Mouse (Mus musculus) induced T-regulatory cell, adult 2 months (primary cell): ENCODE measurements around the gene Obox1.
"Not testable (repeated sequence)": the region's sequence is repeated elsewhere in the genome, so short reads cannot be mapped to it uniquely, and the experiment has no call there.

Source experiments
- DNase-seq: peaks from one replicate; pipeline ENCODE4 v3.0.0-alpha.2; 2012; ENCODE audit warnings: low read depth

The Obox1 gene

DNA sequence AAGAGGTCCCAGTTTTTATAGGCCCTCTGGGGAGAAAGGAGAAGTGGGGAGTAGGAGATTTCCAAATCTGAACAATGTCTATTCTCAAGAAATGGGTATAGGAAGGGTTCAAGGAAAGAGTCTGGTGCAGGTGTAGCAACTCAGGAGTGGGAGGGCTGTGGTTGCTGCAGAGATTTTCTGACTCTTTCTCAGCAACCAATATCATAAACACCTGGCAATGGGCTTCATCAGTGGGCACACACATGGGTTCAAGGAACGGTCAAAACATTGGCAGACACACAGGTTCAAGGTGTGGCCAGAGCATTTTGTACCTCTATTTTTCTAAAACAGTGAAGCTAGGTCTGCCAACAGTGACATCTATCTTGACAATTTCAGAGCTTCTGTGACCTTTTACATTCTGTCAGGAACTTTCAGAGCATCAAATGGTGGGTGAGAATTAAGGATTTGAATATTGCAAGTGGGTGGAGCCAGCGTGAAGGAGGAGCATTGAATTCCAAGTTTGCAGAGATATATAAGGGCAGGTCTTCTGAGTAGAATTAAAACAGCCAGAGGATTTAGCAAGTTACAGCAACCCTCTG is at the start of gene Obox1, which contains the start of gene Obox2:
TSS of gene Obox1 (plus strand) at position 528 of the 578 bp plus-strand sequence.
TSS of gene Obox2 (plus strand) at position 301 of the 578 bp plus-strand sequence.
- not testable (repeated sequence) for DNase-seq

DNA sequence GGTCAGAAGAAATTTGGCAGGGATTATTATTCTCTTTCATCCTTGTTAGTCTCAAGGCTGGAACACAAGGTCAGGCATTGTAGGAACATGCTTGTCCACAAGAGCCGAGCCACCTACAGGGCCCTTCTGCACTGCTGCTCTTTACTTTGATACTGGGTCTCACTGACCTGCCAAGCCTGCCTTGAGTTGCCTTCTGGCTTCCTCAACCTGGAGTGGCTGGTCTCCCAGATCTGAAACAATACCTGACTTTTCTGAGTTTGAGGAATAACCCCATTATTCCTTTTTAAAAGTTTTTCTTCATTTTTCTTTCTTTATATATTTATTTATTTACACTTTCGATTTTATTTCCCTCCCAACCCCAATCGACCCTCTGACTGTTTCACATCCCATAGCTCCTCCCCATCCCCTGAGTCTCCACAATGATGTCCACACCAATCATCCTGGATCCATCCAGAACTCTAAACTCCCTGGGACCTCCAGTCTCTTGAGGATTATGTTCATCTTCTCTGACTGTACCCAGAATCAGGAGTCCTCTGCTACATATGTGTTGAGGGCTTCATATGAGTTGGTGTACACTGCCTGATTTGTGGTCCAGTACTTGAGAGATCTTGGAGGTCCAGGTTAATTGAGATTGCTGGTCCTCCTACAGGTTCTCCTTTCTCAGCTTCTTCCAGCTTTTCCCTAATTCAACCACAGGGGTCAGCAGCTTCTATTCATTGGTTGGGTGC is 10.6 kb downstream of the Obox1 start:
- not testable (repeated sequence) for DNase-seq

GRCm38 (mm10) chr7:15406816-15407215 is 18.1 kb downstream of the Obox1 start:
- not testable (repeated sequence) for DNase-seq

DNA sequence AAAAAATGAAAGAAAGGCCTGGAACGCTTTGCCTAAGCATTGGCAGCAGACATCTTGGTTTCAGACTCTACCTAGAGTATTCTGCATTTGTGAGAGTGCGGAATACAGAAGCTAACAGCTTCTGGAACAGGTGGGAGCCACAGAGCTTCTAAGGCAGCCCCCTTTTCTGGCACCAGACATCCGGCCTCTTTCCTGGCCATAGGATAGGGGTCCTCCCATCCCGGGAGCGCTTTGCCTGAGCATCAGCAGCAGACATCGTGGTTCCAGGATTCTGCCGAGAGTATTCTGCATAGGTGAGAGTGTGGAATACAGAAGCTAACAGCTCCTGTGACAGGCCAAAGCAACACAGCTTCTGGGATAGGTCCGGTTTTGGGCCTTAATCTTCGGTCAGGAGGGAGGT is 29.3 kb downstream of the Obox1 start:
- not testable (repeated sequence) for DNase-seq

- DNase-seq: not testable (repeated sequence)
These were observed 36.8 kb downstream of the Obox1 start for GRCm38 (mm10) chr7:15425537-15425936.

- DNase-seq: not testable (repeated sequence)
These were observed 120.7 kb downstream of the Obox1 start for GRCm38 (mm10) chr7:15509411-15509810.
